Mouse (Mus musculus): Measurements from ENCODE around the gene Llgl2.

DNA sequence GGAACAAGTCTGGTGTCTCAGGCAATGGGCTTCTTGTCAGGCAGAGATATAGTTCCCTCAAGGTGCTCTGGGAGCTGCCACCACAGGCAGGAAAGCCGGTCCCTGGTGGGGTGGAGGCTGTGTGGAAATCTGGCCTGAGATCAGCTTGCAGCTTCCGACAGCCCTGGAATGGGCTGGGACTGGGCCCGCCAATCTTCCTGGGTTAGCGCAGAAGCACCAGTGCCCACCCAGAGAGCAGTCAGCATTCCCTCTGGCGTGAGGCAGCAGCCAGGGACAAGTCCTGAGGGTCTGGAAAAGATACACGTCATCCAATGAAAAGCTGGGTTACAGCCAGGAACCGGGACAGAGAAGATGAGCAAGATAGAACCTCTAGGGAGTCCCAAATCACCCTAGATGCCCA is 11.8 kb upstream of the Llgl2 start:
- no peak for TF ChIP-seq CTCF (IDR thresholded peaks at IDR 0.05; ENCODE audit: borderline replicate concordance, extremely low read depth, insufficient read depth, insufficient read length)
- no peak for TF ChIP-seq POLR2A (IDR thresholded peaks at IDR 0.05; ENCODE audit: borderline replicate concordance, extremely low read depth, insufficient read depth, insufficient read length, poor library complexity, severe bottlenecking)
